In the genomic region with DNA sequence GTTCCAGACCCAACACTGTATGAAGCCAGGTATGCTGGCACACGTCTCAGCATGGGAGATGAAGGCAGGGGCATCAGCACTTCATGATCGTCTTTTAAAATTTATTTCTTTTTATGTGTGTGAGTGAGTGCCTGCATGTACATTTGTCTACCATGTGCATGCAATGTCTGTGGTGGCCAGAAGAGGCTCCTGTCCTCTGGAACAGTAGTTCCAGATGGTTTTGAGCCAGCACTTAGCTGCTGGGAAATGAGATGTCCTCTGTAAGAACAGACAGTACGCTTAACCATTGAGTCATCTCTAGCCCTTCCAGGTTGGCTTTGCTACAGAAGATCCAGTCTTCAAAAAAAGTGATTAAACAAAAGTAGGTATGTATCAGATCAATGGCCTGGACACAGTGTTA, we compare ENCODE assay signal across 18 mouse cellular contexts. TPM values are rescaled to one million over a fixed set of nuclear protein-coding genes. Genes with fewer than 3 reads are reported as not detected.
DNase-seq lines count a peak whose midpoint lies in the region; ATAC-seq lines count a peak whose summit lies in the region.
"Had no signal": no experiment of that assay in that cellular context is flagged by ENCODE, and none has a peak within 500 bp of the region (broad histone marks: within the 10 kb centered on the region; RNA-seq: fewer than 3 reads in every experiment).

No protein-coding gene starts in this region.

- H3K9me3 ChIP-seq in hindbrain, embryonic 14.5 days (ENCODE audit: control insufficient read depth, low read length): no peaks in the 10 kb centered on the region
- H3K9me3 ChIP-seq: embryonic facial prominence, embryonic 13.5 days; heart, embryonic 10.5 days; limb, embryonic 13.5 days had no signal

- peaks cover 7% of the 10 kb centered on the region for H3K36me3 ChIP-seq in hindbrain, embryonic 14.5 days (replicated peaks; ENCODE audit: control insufficient read depth, insufficient read depth)

- WGBS in hindbrain, embryonic 14.5 days: 92% methylated on average over 3 of the region's 3 CpGs

- ATAC-seq in megakaryocyte, adult 5-6 weeks (ENCODE audit: poor library complexity, severe bottlenecking): no peak
- ATAC-seq in hindbrain, embryonic 14.5 days (ENCODE audit: low FRiP score): no peak
- ATAC-seq: forebrain, embryonic 14.5 days had no signal

- peak; percentile 12 for DNase-seq in kidney, postnatal 10 days
- no peak for DNase-seq in kidney, adult 9 months
- DNase-seq in thymus, postnatal 0 days (ENCODE audit: low spot score): peak; percentile 26
- no peak for DNase-seq in thymus, adult 18-20 months
- DNase-seq in NIH3T3 (ENCODE audit: low read depth): peak; percentile 53
- DNase-seq in mesoderm, embryonic 11.5 days (ENCODE audit: low read depth, low spot score): peak; percentile 14
- DNase-seq in hindbrain, embryonic 14.5 days (ENCODE audit: low spot score): no peak
- DNase-seq: adrenal gland, postnatal 10 days; gastrocnemius, adult 2 months; kidney, adult 8-10 months; lung, postnatal 36 days; right cerebral cortex, postnatal 14 days had no signal

- H3K9ac ChIP-seq in hindbrain, embryonic 14.5 days: no peak overlapping the region
- H3K9ac ChIP-seq: embryonic facial prominence, embryonic 13.5 days; limb, embryonic 13.5 days had no signal

- no peaks in the 10 kb centered on the region for H3K27me3 ChIP-seq in hindbrain, embryonic 14.5 days (ENCODE audit: control insufficient read depth, insufficient read depth, low read length)
- H3K27me3 ChIP-seq: embryonic facial prominence, embryonic 13.5 days; limb, embryonic 13.5 days had no signal

- peaks cover 19% of the 10 kb centered on the region for H3K4me1 ChIP-seq in hindbrain, embryonic 14.5 days (replicated peaks; ENCODE audit: control insufficient read depth, insufficient read depth, low read length)

- H3K4me3 ChIP-seq in hindbrain, embryonic 14.5 days (replicated peaks; ENCODE audit: low read length): no peak overlapping the region
- H3K4me3 ChIP-seq: embryonic facial prominence, embryonic 13.5 days; gastrocnemius, adult 2 months; heart, embryonic 10.5 days; limb, embryonic 13.5 days had no signal

- no peak overlapping the region for H3K27ac ChIP-seq in hindbrain, embryonic 14.5 days
- H3K27ac ChIP-seq: embryonic facial prominence, embryonic 13.5 days; gastrocnemius, adult 2 months; heart, embryonic 10.5 days; limb, embryonic 13.5 days had no signal

- no peak overlapping the region for H3K4me2 ChIP-seq in hindbrain, embryonic 14.5 days (replicated peaks)
- H3K4me2 ChIP-seq: embryonic facial prominence, embryonic 13.5 days; limb, embryonic 13.5 days had no signal

RNA-seq across cellular contexts. Expression of a gene that starts 26.9 kb away (rescaled TPM):
- polyA plus RNA-seq in thymus, postnatal 0 days (2015; fragmentation: Nextera tagmentation; extraction: Ambion mirVana): 121 and 134 TPM in 2 replicates
- total RNA-seq in megakaryocyte, adult 5-6 weeks (2015): 144 and 159 TPM in 2 replicates
- 156 and 168 TPM in 2 replicates for total RNA-seq in megakaryocyte, adult 5-6 weeks (2017)
- polyA plus RNA-seq in hindbrain, embryonic 14.5 days (2014; fragmentation: Nextera tagmentation; extraction: Ambion mirVana): 11.0 and 13.8 TPM in 2 replicates

RNA-seq across cellular contexts. Expression of a gene that starts 27.0 kb away (rescaled TPM):
- 28.9 and 33.1 TPM in 2 replicates for polyA plus RNA-seq in thymus, postnatal 0 days (2015; fragmentation: Nextera tagmentation; extraction: Ambion mirVana)
- total RNA-seq in megakaryocyte, adult 5-6 weeks (2015): 17.7 and 20.5 TPM in 2 replicates
- 15.3 and 17.2 TPM in 2 replicates for total RNA-seq in megakaryocyte, adult 5-6 weeks (2017)
- polyA plus RNA-seq in hindbrain, embryonic 14.5 days (2014; fragmentation: Nextera tagmentation; extraction: Ambion mirVana): 3.2 and 6.1 TPM in 2 replicates
- total RNA-seq: gastrocnemius, adult 2 months had no signal

RNA-seq across cellular contexts. Expression of a gene that starts 43.8 kb away (rescaled TPM):
- polyA plus RNA-seq in thymus, postnatal 0 days (2015; fragmentation: Nextera tagmentation; extraction: Ambion mirVana): 71.1 and 72.1 TPM in 2 replicates
- total RNA-seq in megakaryocyte, adult 5-6 weeks (2015): 90.6 and 99.8 TPM in 2 replicates
- total RNA-seq in megakaryocyte, adult 5-6 weeks (2017): 94.3 and 133 TPM in 2 replicates
- polyA plus RNA-seq in hindbrain, embryonic 14.5 days (2014; fragmentation: Nextera tagmentation; extraction: Ambion mirVana): 58.5 and 59.1 TPM in 2 replicates

RNA-seq across cellular contexts. Expression of a gene that starts 43.8 kb away (rescaled TPM):
- 0.06 and 0.09 TPM in 2 replicates for polyA plus RNA-seq in thymus, postnatal 0 days (2015; fragmentation: Nextera tagmentation; extraction: Ambion mirVana)
- total RNA-seq in megakaryocyte, adult 5-6 weeks (2015): 0.48 TPM in 1 of 2 replicates, not detected in the other
- 0.04 TPM in 1 of 2 replicates, not detected in the other for total RNA-seq in megakaryocyte, adult 5-6 weeks (2017)
- polyA plus RNA-seq in hindbrain, embryonic 14.5 days (2014; fragmentation: Nextera tagmentation; extraction: Ambion mirVana): 0.34 and 1.0 TPM in 2 replicates
- total RNA-seq: hematopoietic stem cell, adult 5-6 weeks had no signal

Comparison
In these comparisons a context has a peak if more than half of its experiments do, and no peak if none do; other contexts are left out.
1. DNase-seq: peak in kidney, postnatal 10 days (single experiment), thymus, postnatal 0 days (single experiment), NIH3T3 (single experiment) and mesoderm, embryonic 11.5 days (single experiment); none in kidney, adult 9 months (single experiment), thymus, adult 18-20 months (0 of 2) and hindbrain, embryonic 14.5 days (single experiment).